Mouse (Mus musculus) adrenal gland, postnatal 36 days (tissue): ENCODE data around the gene Alg2. TPM values are rescaled to one million over a fixed set of nuclear protein-coding genes. Genes with fewer than 3 reads are reported as not detected.

Source experiments
- total RNA-seq, 2 experiments: library from RNA; stranded (reverse); gene quantifications; 2 replicates each; pipeline ENCODE4 v1.2.3; 2021

The Alg2 gene
- total RNA-seq, 2 experiments from 2014 or later: 149 to 171 TPM

Other genes with a start within 250 kb of the Alg2 start
- gene Tgfbr1, start 121.1 kb downstream of the Alg2 start, total RNA-seq: 10 to 100 TPM; 34.8 to 40.7 TPM
- 100 to 1,000 TPM; 262 to 279 TPM for gene Sec61b, start 325 bp upstream of the Alg2 start, total RNA-seq